Mouse (Mus musculus) embryonic facial prominence, embryonic 12.5 days (tissue): Measurements from ENCODE around the gene Tdrd7. TPM values are rescaled to one million over a fixed set of nuclear protein-coding genes. Genes with fewer than 3 reads are reported as not detected.

Experiments
- ATAC-seq: fragments of 200-750 bp; cut with Nextera tagmentation; 2 replicates; pipeline ENCODE4 v1.8.0; 2017; ENCODE audit not compliant: insufficient number of reproducible peaks, insufficient read depth, low FRiP score, low TSS enrichment
- H3K27ac ChIP-seq: fragments of 300-500 bp; sonication (generic); 2 replicates; pipeline ENCODE4 v1.5.1; 2016; ENCODE audit warnings: mild to moderate bottlenecking
- H3K27me3 ChIP-seq: fragments of 300-500 bp; sonication (generic); 2 replicates; pipeline ENCODE4 v1.6.1; 2016; ENCODE audit warnings: mild to moderate bottlenecking, moderate library complexity
- H3K36me3 ChIP-seq: fragments of 300-500 bp; sonication (generic); 2 replicates; pipeline ENCODE4 v1.6.1; 2016; ENCODE audit warnings: mild to moderate bottlenecking
- H3K4me1 ChIP-seq: fragments of 300-500 bp; sonication (generic); 2 replicates; pipeline ENCODE4 v1.6.1; 2016
- H3K4me2 ChIP-seq: fragments of 300-500 bp; sonication (generic); replicated peaks from 2 replicates; pipeline ENCODE4 v1.6.1; 2016; ENCODE audit warnings: mild to moderate bottlenecking, moderate library complexity
- H3K4me3 ChIP-seq: fragments of 300-500 bp; sonication (generic); 2 replicates; pipeline ENCODE4 v1.5.1; 2016; ENCODE audit warnings: mild to moderate bottlenecking
- H3K9ac ChIP-seq: fragments of 300-500 bp; sonication (generic); 2 replicates; pipeline ENCODE4 v1.6.1; 2016; ENCODE audit warnings: mild to moderate bottlenecking, moderate library complexity
- H3K9me3 ChIP-seq: fragments of 300-500 bp; sonication (generic); 2 replicates; pipeline ENCODE4 v1.6.1; 2016; ENCODE audit warnings: mild to moderate bottlenecking, moderate library complexity
- WGBS: fragments of 180-500 bp; shearing (Covaris S2); methylation state at CpG from one replicate; pipeline ENCODE4 v1.1.7; 2016; 5-methylcytosine and 5-hydroxymethylcytosine counted together
- polyA plus RNA-seq: library from polyadenylated mRNA; unstranded; fragments of >200 nt; fragmentation: Nextera tagmentation; extraction: Ambion mirVana; gene quantifications from 2 replicates; pipeline ENCODE4 v1.2.1, GENCODE M21; 2016

The Tdrd7 gene
- polyA plus RNA-seq, 1 experiment from 2014 or later, result 13.2 TPM

DNA sequence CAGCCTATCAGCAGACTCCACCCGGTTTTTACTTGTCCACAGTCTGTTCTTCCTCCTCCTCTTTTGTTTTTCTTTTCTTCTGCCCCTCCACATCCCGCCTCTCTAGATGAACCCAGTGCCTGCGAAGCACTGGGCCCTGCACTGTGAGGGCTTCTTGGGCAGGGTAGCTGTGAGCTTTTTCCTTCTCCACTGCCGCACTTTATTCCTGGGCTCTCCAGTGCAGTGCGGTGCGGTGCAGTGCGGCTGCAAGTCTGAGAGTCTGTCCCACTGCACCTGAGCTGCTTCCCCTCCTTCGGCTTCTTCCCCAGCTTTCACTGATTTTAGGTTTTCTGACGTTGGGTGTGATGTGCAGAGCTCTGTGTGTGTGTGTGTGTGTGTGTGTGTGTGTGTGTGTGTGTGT is 67.3 kb downstream of the Tdrd7 start:
- Histone ChIP-seq H3K4me3 (no peak overlapping the region), H3K9me3 (no peaks in the 10 kb centered on the region), H3K27ac (no peak overlapping the region), H3K27me3 (peaks cover 5% of the 10 kb centered on the region), H3K36me3 (no peaks in the 10 kb centered on the region), H3K4me1 (no peaks in the 10 kb centered on the region), H3K9ac (no peak overlapping the region), H3K4me2 (no peak overlapping the region)
- 67% methylated on average over 9 of the region's 9 CpGs for WGBS
- ATAC-seq, result no peak

- ATAC-seq, result no peak
- H3K4me2 ChIP-seq, result no peak overlapping the region
- H3K4me3 ChIP-seq, result no peak overlapping the region
- H3K27me3 ChIP-seq, result peaks cover 12% of the 10 kb centered on the region
- no peak overlapping the region for H3K9ac ChIP-seq
- H3K9me3 ChIP-seq, result no peaks in the 10 kb centered on the region
- H3K36me3 ChIP-seq, result no peaks in the 10 kb centered on the region
- no peak overlapping the region for H3K27ac ChIP-seq
- H3K4me1 ChIP-seq, result no peaks in the 10 kb centered on the region
- 76% methylated on average over 2 of the region's 2 CpGs for WGBS
Observed at GRCm38 (mm10) chr4:46033197-46033596, 68.1 kb downstream of the Tdrd7 start.

DNA sequence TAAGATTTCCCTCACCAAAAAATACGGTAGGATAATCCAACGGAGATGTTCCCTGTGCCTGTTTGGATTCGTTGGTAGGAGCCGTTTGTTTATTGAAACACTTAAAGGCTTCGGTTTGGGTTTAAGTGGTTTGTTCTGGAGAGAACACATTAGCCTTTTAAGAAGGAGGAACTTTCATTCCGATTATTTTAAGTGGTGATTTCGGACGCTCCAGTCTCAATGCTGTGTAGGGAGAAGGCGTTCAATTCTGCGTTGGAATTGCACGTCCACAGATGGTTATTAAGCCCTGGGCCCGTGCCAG is 73.4 kb downstream of the Tdrd7 start:
- H3K4me1 ChIP-seq, result peaks cover 13% of the 10 kb centered on the region
- peak overlapping the region; percentile 98 for H3K4me2 ChIP-seq
- no peak for ATAC-seq
- no peak overlapping the region for H3K27ac ChIP-seq
- H3K4me3 ChIP-seq, result peak overlapping the region; percentile 58
- 13% methylated on average over 12 of the region's 12 CpGs for WGBS
- peaks cover 44% of the 10 kb centered on the region for H3K27me3 ChIP-seq
- H3K36me3 ChIP-seq, result no peaks in the 10 kb centered on the region
- no peaks in the 10 kb centered on the region for H3K9me3 ChIP-seq
- H3K9ac ChIP-seq, result peak overlapping the region; percentile 44; the same call in 1 of the 2 replicates

DNA sequence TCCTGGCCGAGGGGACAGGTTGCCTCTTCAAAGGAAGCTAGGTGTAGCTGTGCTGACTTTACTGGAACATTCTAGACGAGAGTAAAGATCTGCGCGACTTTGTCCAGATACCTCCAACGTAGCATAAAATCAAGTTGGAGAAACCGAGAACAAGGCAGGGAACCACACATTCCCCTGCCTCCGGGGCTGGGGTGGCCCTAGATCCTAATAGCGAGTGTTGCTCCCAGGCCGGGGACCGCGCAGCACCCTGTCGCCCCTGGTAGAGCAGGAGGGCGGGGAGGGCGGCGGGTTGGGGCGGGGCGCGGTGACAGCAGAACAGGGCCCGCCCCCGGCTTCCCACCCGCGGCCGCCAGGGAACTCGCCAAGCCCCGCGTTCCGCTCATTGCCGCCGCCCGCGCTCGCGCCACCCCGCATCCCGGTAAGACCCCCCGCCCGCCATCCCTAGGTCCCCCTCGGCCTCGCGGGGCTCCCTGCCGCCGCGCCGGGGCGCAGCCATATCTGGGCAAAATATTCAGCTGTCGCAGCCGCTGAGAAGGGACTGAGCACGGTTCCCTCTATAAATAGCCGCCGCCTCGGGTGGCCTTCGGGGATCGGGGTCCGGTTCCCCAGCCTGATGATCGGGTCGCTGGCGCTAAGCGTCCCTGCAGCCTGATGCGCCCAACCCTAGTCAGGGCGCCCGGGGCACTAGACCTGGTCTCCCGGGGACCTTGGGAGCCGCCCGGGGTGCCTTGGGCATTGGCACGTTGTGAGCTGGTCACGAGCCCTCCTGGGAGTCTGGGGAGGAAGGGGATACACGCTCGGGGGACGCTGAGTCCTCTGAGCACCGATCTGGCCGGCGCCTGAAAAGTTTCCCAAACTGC is 74.0 kb downstream of the Tdrd7 start, which contains the start of gene Tmod1:
TSS of gene Tmod1 (plus strand) at position 44 of the 860 bp plus-strand sequence.
- 0 out of 2 replicates have a peak, but pooled peaks have one; percentile 59 for ATAC-seq
- H3K27me3 ChIP-seq, result peaks cover 44% of the 10 kb centered on the region
- H3K9me3 ChIP-seq, result no peaks in the 10 kb centered on the region
- peak within 1 kb of the TSS; percentile 44 for H3K9ac ChIP-seq
- H3K4me2 ChIP-seq, result peak within 1 kb of the TSS; percentile 98
- H3K4me1 ChIP-seq, result peaks cover 13% of the 10 kb centered on the region
- under 1% methylated on average over 72 of the region's 72 CpGs for WGBS
- no peak within 1 kb of the TSS for H3K27ac ChIP-seq
- H3K4me3 ChIP-seq, result peak within 1 kb of the TSS; percentile 58
- no peaks in the 10 kb centered on the region for H3K36me3 ChIP-seq

GRCm38 (mm10) chr4:46039899-46040298 is 74.8 kb downstream of the Tdrd7 start:
- Histone ChIP-seq H3K9ac (no peak overlapping the region), H3K9me3 (no peaks in the 10 kb centered on the region), H3K4me1 (peaks cover 13% of the 10 kb centered on the region), H3K4me2 (no peak overlapping the region), H3K27me3 (peaks cover 44% of the 10 kb centered on the region), H3K4me3 (peak overlapping the region; percentile 58; the same call in 1 of the 2 replicates), H3K27ac (no peak overlapping the region), H3K36me3 (no peaks in the 10 kb centered on the region)
- 21% methylated on average over 6 of the region's 6 CpGs for WGBS
- ATAC-seq, result no peak

DNA sequence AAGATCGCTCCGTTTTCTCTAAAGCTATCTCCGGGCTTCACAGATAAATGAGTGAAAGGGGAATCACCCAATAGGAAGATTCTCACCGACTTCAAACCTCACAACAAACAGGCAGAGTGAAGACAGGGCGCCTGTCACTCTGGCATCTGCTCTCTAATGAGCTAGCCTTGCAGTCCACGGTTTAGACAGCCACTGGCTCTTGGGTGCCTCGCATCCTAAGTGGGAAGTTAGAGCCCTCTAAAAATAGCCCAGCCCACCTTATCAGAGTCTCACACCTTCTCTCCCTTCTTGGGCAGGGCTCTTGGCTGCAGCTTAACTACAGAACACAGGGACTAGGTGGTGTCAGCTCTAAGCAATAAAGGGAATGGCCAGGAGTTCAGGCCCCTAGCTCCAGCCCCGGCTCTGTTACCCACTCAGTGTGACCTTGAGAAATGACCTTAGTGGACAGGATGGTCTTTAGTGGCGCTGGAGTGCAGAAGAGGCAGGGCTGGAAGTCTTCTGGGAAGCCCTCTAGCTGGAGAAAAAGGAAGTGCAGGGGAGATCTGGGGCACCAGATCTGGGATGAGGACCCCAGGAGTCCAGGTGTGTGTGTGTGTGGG is 75.6 kb downstream of the Tdrd7 start:
- Histone ChIP-seq H3K4me3 (no peak overlapping the region), H3K27ac (no peak overlapping the region; the same call in 1 of the 2 replicates), H3K9me3 (no peaks in the 10 kb centered on the region), H3K9ac (no peak overlapping the region), H3K4me1 (peaks cover 13% of the 10 kb centered on the region), H3K27me3 (peaks cover 44% of the 10 kb centered on the region), H3K36me3 (no peaks in the 10 kb centered on the region), H3K4me2 (no peak overlapping the region)
- ATAC-seq, result 0 out of 2 replicates have a peak, but pooled peaks have one; percentile 30
- WGBS, result 26% methylated on average over 9 of the region's 9 CpGs

DNA sequence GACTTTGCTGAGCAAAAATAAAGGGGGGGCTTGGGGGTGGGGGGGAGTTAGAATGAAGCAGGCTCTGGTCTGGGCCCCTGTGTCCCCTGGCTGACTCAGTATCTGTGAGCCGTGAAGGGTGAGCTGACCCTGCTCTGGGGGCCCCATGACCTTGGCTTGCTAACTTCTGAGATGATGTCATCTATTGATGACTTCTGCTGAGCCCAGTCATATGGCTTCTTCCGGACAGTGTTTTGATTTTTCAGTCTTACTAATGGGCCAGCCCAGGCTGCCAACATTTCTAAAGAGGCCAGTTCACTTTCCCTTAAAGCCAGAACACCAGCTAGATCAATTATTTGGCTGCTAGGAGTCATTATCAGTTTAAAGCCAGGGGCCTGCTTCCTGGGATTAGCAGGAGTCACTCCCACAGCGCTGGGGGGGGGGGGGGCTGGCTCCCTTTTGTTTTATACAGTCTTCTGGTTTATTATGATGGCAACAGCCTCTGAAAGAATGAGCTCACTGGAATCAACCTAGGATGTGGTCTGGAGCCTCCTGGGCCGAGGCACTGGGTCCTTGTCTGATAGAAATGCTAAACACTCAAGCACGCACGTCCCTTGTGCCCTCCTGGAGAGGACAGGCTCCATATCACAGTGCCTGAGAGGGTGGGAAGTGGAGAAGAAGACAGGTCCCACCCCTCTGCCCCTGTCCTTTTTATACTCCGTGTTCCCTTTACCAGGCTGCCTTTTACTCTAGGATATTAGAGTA is 76.8 kb downstream of the Tdrd7 start:
- no peaks in the 10 kb centered on the region for H3K9me3 ChIP-seq
- 26% methylated on average over 7 of the region's 7 CpGs for WGBS
- H3K27ac ChIP-seq, result no peak overlapping the region
- ATAC-seq, result no peak
- no peak overlapping the region for H3K4me2 ChIP-seq
- H3K36me3 ChIP-seq, result no peaks in the 10 kb centered on the region
- no peak overlapping the region for H3K4me3 ChIP-seq
- peaks cover 13% of the 10 kb centered on the region for H3K4me1 ChIP-seq
- peaks cover 43% of the 10 kb centered on the region for H3K27me3 ChIP-seq
- no peak overlapping the region for H3K9ac ChIP-seq

DNA sequence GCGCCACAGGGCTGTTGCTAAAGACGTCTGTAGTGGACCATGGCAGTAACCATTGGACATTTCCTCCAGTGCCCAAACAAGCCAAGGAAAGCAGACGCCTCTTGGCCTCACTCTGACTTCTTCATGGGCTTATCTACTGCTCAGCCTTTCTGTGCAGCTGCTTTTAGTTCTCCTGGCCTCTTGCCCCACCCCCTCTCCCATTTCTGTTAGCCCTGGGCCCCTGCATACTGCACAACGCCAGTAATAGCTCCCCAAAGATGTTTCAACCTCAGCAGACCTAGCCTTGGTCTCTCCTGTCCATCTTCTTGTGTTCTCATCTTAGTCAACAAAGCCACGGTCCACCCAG is 77.3 kb downstream of the Tdrd7 start:
- Histone ChIP-seq H3K27me3 (peaks cover 39% of the 10 kb centered on the region), H3K4me3 (no peak overlapping the region), H3K36me3 (no peaks in the 10 kb centered on the region), H3K4me1 (peaks cover 13% of the 10 kb centered on the region), H3K27ac (no peak overlapping the region), H3K9me3 (no peaks in the 10 kb centered on the region), H3K9ac (no peak overlapping the region), H3K4me2 (no peak overlapping the region)
- no peak for ATAC-seq
- WGBS, result 49% methylated on average over 5 of the region's 5 CpGs

- Histone ChIP-seq H3K9me3 (no peaks in the 10 kb centered on the region), H3K27ac (no peak overlapping the region), H3K36me3 (no peaks in the 10 kb centered on the region), H3K4me3 (no peak overlapping the region), H3K9ac (no peak overlapping the region), H3K4me2 (no peak overlapping the region), H3K27me3 (peaks cover 31% of the 10 kb centered on the region), H3K4me1 (peaks cover 13% of the 10 kb centered on the region)
- no peak for ATAC-seq
- 78% methylated on average over 8 of the region's 8 CpGs for WGBS
Observed at GRCm38 (mm10) chr4:46043361-46043760, 78.2 kb downstream of the Tdrd7 start.

DNA sequence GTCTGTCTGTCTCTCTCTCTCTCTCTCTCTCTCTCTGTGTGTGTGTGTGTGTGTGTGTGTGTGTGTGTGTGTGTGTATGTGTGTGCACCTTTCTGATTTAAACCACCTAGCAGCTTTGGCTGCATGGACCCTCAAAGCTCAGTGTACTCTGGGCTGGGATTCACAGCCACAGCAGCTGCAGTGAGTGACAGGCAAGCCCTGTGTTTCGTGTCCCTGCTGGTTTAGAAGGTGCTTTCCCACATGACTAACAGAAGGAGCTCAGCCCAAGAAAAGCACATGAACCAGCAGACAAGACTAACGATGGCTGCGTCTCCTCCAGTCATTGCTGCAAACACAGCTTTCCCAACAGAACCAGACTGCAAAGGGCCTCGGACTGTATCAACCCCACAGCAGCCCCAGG is 82.8 kb downstream of the Tdrd7 start:
- Histone ChIP-seq H3K4me1 (no peaks in the 10 kb centered on the region), H3K27ac (no peak overlapping the region), H3K4me2 (no peak overlapping the region), H3K9me3 (no peaks in the 10 kb centered on the region), H3K9ac (no peak overlapping the region), H3K36me3 (no peaks in the 10 kb centered on the region), H3K27me3 (no peaks in the 10 kb centered on the region; the same call in 1 of the 2 replicates), H3K4me3 (no peak overlapping the region)
- WGBS, result 75% methylated on average over 4 of the region's 4 CpGs
- no peak for ATAC-seq

GRCm38 (mm10) chr4:46048418-46048817 is 83.3 kb downstream of the Tdrd7 start:
- H3K9me3 ChIP-seq, result no peaks in the 10 kb centered on the region
- no peak overlapping the region for H3K4me3 ChIP-seq
- H3K27ac ChIP-seq, result no peak overlapping the region
- H3K4me1 ChIP-seq, result no peaks in the 10 kb centered on the region
- H3K4me2 ChIP-seq, result no peak overlapping the region
- ATAC-seq, result no peak
- no peaks in the 10 kb centered on the region; the same call in 1 of the 2 replicates for H3K27me3 ChIP-seq
- no peak overlapping the region for H3K9ac ChIP-seq
- no peaks in the 10 kb centered on the region for H3K36me3 ChIP-seq
- 85% methylated on average over 7 of the region's 7 CpGs for WGBS
